Mouse (Mus musculus) urinary bladder, postnatal 14 days (tissue): ENCODE data around the gene Ylpm1.
A peak's percentile ranks its signal among the peaks of the same experiment; 100 is the strongest.

Source experiments
- DNase-seq: peaks from one replicate; pipeline ENCODE4 v3.0.0; 2021; ENCODE audit warnings: low spot score

Gene Ylpm1

GRCm38 (mm10) chr12:85110011-85110697, 114.0 kb downstream of the Ylpm1 start:
- DNase-seq, result no peak

GRCm38 (mm10) chr12:85110698-85111592, 114.8 kb downstream of the Ylpm1 start, which contains the start of the genes Prox2 and Dlst:
TSS of gene Prox2 (minus strand) at chr12:85110759.
TSS of gene Dlst (plus strand) at chr12:85110833.
- DNase-seq, result peak; percentile 89

GRCm38 (mm10) chr12:85112550-85113251, 116.6 kb downstream of the Ylpm1 start:
- DNase-seq, result no peak

GRCm38 (mm10) chr12:85113337-85113736, 117.2 kb downstream of the Ylpm1 start:
- DNase-seq, result no peak

GRCm38 (mm10) chr12:85113917-85114316, 117.8 kb downstream of the Ylpm1 start:
- DNase-seq, result no peak

GRCm38 (mm10) chr12:85115678-85116077, 119.6 kb downstream of the Ylpm1 start:
- DNase-seq, result no peak
